Mouse (Mus musculus) forebrain, embryonic 12.5 days (tissue): ENCODE results near the gene Lor. TPM values are rescaled to one million over a fixed set of nuclear protein-coding genes. Genes with fewer than 3 reads are reported as not detected.

Experiments used
- microRNA-seq: library from miRNA; unstranded; fragments of <30 nt; microRNA quantifications from one replicate; pipeline ENCODE4, GENCODE M21; 2017
- polyA plus RNA-seq: library from polyadenylated mRNA; unstranded; fragments of >200 nt; fragmentation: Nextera tagmentation; extraction: Ambion mirVana; gene quantifications from 2 replicates; pipeline ENCODE4 v1.2.1, GENCODE M21; 2016

Lor gene
- polyA plus RNA-seq, 1 experiment from 2014 or later: 1.6 TPM

Small RNAs within 50 kb of the gene (microRNA-seq; reads per million reads assigned to microRNA genes)
- gene Gm25145: not detected

Other genes starting within 250 kb of the Lor start
- not detected in 2 replicates for gene Pglyrp3, start 68.6 kb downstream of the Lor start, polyA plus RNA-seq
- gene Prr9, start 40.8 kb upstream of the Lor start, polyA plus RNA-seq: not detected in 2 replicates
- not detected in 2 replicates for gene Lelp1, start 59.6 kb upstream of the Lor start, polyA plus RNA-seq
- gene Sprr2a1, start 132.7 kb upstream of the Lor start, polyA plus RNA-seq: not detected in 2 replicates
- not detected in 2 replicates for gene Sprr2a2, start 132.8 kb upstream of the Lor start, polyA plus RNA-seq
- gene Sprr2a3, start 202.3 kb upstream of the Lor start, polyA plus RNA-seq: not detected in 2 replicates
- not detected in 2 replicates for gene Sprr2b, start 233.5 kb upstream of the Lor start, polyA plus RNA-seq